Comparison of ENCODE assay signal across 7 mouse cellular contexts in genomic region chr4:129608426-129609025, GRCm38 (mm10). TPM values are rescaled to one million over a fixed set of nuclear protein-coding genes. Genes with fewer than 3 reads are reported as not detected.
A peak's percentile ranks its signal among the peaks of the same experiment; 100 is the strongest.
DNase-seq lines count a peak whose midpoint lies in the region; ATAC-seq lines count a peak whose summit lies in the region.

No protein-coding gene starts in this region.

- peak; percentile 60 to 81 for DNase-seq in cerebellum, postnatal 4 days (ENCODE audit: low spot score in 2 of 2)
- DNase-seq in gastrocnemius, adult 8-10 months (ENCODE audit: low spot score in 2 of 2): peak; percentile 36 to 64
- peak; percentile 93 for DNase-seq in induced T-regulatory cell, adult 2 months (ENCODE audit: low read depth)
- peak; percentile 85 to 91 for DNase-seq in left cerebral cortex, postnatal 14 days (ENCODE audit: low spot score in 2 of 2)
- DNase-seq in mesoderm, embryonic 11.5 days (ENCODE audit: low read depth, low spot score): peak; percentile 89
- peak; percentile 78 for DNase-seq in right cerebral cortex, postnatal 25 days

- intact Hi-C loops in left cerebral cortex, postnatal 14 days (cut with DNase I): loop anchor here (5.0 kb wide), 1 partner anchor 116 kb away; the partner anchor contains the start of genes Fam229a and Tssk3

- ATAC-seq in activated CD4-positive, CD25-positive, alpha-beta regulatory T cell, adult 4 months: peak; percentile 84

RNA-seq across cellular contexts. Expression of gene Dcdc2b, which starts 5.5 kb away (rescaled TPM):
- 1 to 10 TPM; 2.9 to 3.3 TPM for polyA plus RNA-seq in activated CD4-positive, CD25-positive, alpha-beta regulatory T cell, adult 4 months (2017; shearing (Covaris generic))
- total RNA-seq in gastrocnemius, adult 8-10 months (2022): 1 to 10 TPM in 3 of 4 experiments, under 1 TPM in 1; 0.46 to 1.2 (median 1.1) TPM
- total RNA-seq in left cerebral cortex, postnatal 14 days (2021): 1 to 10 TPM; 2.7 to 3.9 TPM

RNA-seq across cellular contexts. Expression of gene Tmem234, which starts 8.1 kb away (rescaled TPM):
- 100 to 1,000 TPM; 296 to 341 TPM for polyA plus RNA-seq in activated CD4-positive, CD25-positive, alpha-beta regulatory T cell, adult 4 months (2017; shearing (Covaris generic))
- total RNA-seq in gastrocnemius, adult 8-10 months (2022): 10 to 100 TPM; 25.9 to 37.5 (median 29.7) TPM
- total RNA-seq in left cerebral cortex, postnatal 14 days (2021): 100 to 1,000 TPM in 1 of 2 experiments, 10 to 100 TPM in 1; 91.8 to 105 TPM

RNA-seq across cellular contexts. Expression of gene Eif3i, which starts 8.1 kb away (rescaled TPM):
- polyA plus RNA-seq in activated CD4-positive, CD25-positive, alpha-beta regulatory T cell, adult 4 months (2017; shearing (Covaris generic)): 100 to 1,000 TPM; 377 to 435 TPM
- 100 to 1,000 TPM; 142 to 156 (median 148) TPM for total RNA-seq in gastrocnemius, adult 8-10 months (2022)
- 100 to 1,000 TPM; 139 to 140 TPM for total RNA-seq in left cerebral cortex, postnatal 14 days (2021)

RNA-seq across cellular contexts. Expression of gene Iqcc, which starts 10.4 kb away (rescaled TPM):
- 10 to 100 TPM; 48.2 to 51.8 TPM for polyA plus RNA-seq in activated CD4-positive, CD25-positive, alpha-beta regulatory T cell, adult 4 months (2017; shearing (Covaris generic))
- total RNA-seq in gastrocnemius, adult 8-10 months (2022): 10 to 100 TPM in 1 of 4 experiments, 1 to 10 TPM in 3; 7.3 to 11.4 (median 8.7) TPM
- 10 to 100 TPM; 29.3 to 35.1 TPM for total RNA-seq in left cerebral cortex, postnatal 14 days (2021)

RNA-seq across cellular contexts. Expression of gene Ccdc28b, which starts 15.2 kb away (rescaled TPM):
- polyA plus RNA-seq in activated CD4-positive, CD25-positive, alpha-beta regulatory T cell, adult 4 months (2017; shearing (Covaris generic)): 10 to 100 TPM; 36.2 to 40.4 TPM
- 10 to 100 TPM; 27.9 to 33.0 (median 30.8) TPM for total RNA-seq in gastrocnemius, adult 8-10 months (2022)
- total RNA-seq in left cerebral cortex, postnatal 14 days (2021): 100 to 1,000 TPM; 103 to 110 TPM

Comparison
In these comparisons a context has a peak if more than half of its experiments do, and no peak if none do; other contexts are left out.
1. Peak in every context shown above with its lines: DNase-seq and ATAC-seq.